Mouse (Mus musculus): ENCODE results near the gene Il20rb.

- TF ChIP-seq CTCF (conservative IDR thresholded peaks at IDR 0.05; ENCODE audit: insufficient read depth, insufficient read length, low read depth, low read length): no peak
- TF ChIP-seq POLR2A (IDR thresholded peaks at IDR 0.05; ENCODE audit: low read depth, low read length): no peak
Observed at GRCm38 (mm10) chr9:100470228-100470627, 16.4 kb downstream of the Il20rb start.
